Mouse (Mus musculus) megakaryocyte-erythroid progenitor cell, adult 5-6 weeks (primary cell): ENCODE data around the gene Psma1. TPM values are rescaled to one million over a fixed set of nuclear protein-coding genes. Genes with fewer than 3 reads are reported as not detected.

Source experiments
- ATAC-seq: replicated peaks from 2 replicates; pipeline ENCODE4 v1.8.0; 2016; ENCODE audit warnings: mild to moderate bottlenecking, inconsistent platforms; ENCODE audit not compliant: severe bottlenecking, poor library complexity, low FRiP score, low TSS enrichment
- total RNA-seq, 2 experiments: library from RNA; stranded (forward) in 1 of 2; stranded (reverse) in 1 of 2; fragments of 200-1000, 215-1000 nt in 1 of 2; fragments of >200 nt in 1 of 2; fragmentation: Nextera tagmentation in 1 of 2; gene quantifications; 2 replicates each; pipeline ENCODE4 v1.2.3; 2014 to 2017

The Psma1 gene
- 201 and 286 TPM in 2 replicates for total RNA-seq (2014; fragmentation: Nextera tagmentation)
- 276 and 352 TPM in 2 replicates for total RNA-seq (2017)

- ATAC-seq = peak; percentile 95
These were observed at the start of gene Psma1 for GRCm38 (mm10) chr7:114276005-114276752. Psma1 (minus strand) TSS chr7:114276118.

GRCm38 (mm10) chr7:114323527-114323926 lies 47.6 kb upstream of the Psma1 start:
- no peak for ATAC-seq

GRCm38 (mm10) chr7:114322531-114323441 lies 46.9 kb upstream of the Psma1 start:
- no peak for ATAC-seq

- ATAC-seq = no peak
These were observed 45.9 kb upstream of the Psma1 start for GRCm38 (mm10) chr7:114321694-114322372.

GRCm38 (mm10) chr7:114317896-114318295 lies 42.0 kb upstream of the Psma1 start:
- ATAC-seq = no peak

- ATAC-seq = peak; percentile 67
These were observed 41.5 kb upstream of the Psma1 start for GRCm38 (mm10) chr7:114317389-114317792.

GRCm38 (mm10) chr7:114316361-114316871 lies 40.5 kb upstream of the Psma1 start:
- ATAC-seq = no peak; the same call in 1 of the 2 replicates

- no peak for ATAC-seq
These were observed 35.3 kb upstream of the Psma1 start for GRCm38 (mm10) chr7:114311209-114311608.

GRCm38 (mm10) chr7:114309020-114309419 lies 33.1 kb upstream of the Psma1 start:
- ATAC-seq = peak; percentile 76

- peak; percentile 92 for ATAC-seq
These were observed 25.4 kb upstream of the Psma1 start for GRCm38 (mm10) chr7:114301293-114301782.

- ATAC-seq = no peak
These were observed 24.9 kb upstream of the Psma1 start for GRCm38 (mm10) chr7:114300782-114301181.

GRCm38 (mm10) chr7:114299247-114299646 lies 23.3 kb upstream of the Psma1 start:
- no peak for ATAC-seq

- ATAC-seq = no peak
These were observed 18.8 kb upstream of the Psma1 start for GRCm38 (mm10) chr7:114294698-114295097.

- ATAC-seq = no peak
These were observed 18.0 kb upstream of the Psma1 start for GRCm38 (mm10) chr7:114293903-114294302.

- peak; percentile 76 for ATAC-seq
These were observed 16.6 kb upstream of the Psma1 start for GRCm38 (mm10) chr7:114292501-114292971.

GRCm38 (mm10) chr7:114291461-114292335 lies 15.8 kb upstream of the Psma1 start:
- peak; percentile 62 for ATAC-seq

GRCm38 (mm10) chr7:114290078-114290506 lies 14.2 kb upstream of the Psma1 start:
- ATAC-seq = no peak

GRCm38 (mm10) chr7:114284296-114284910 lies 8.5 kb upstream of the Psma1 start:
- no peak for ATAC-seq
